Mouse (Mus musculus) CH12.LX (cell line): ENCODE results near the gene Zfp111. TPM values are rescaled to one million over a fixed set of nuclear protein-coding genes. Genes with fewer than 3 reads are reported as not detected.

ENCODE experiments used
- DNase-seq: peaks from one replicate; pipeline ENCODE4 v3.0.0-alpha.2; 2013; ENCODE audit errors: extremely low read depth
- H3K27ac ChIP-seq: 2 replicates; pipeline ENCODE4 v1.5.1; 2012; ENCODE audit warnings: low read depth, mild to moderate bottlenecking, control low read depth, moderate library complexity; ENCODE audit not compliant: insufficient read depth
- H3K27me3 ChIP-seq: replicated peaks from 2 replicates; pipeline ENCODE3; 2012; ENCODE audit warnings: inconsistent platforms
- H3K36me3 ChIP-seq, 2 experiments: replicated peaks in 1 of 2; 2 replicates each; pipeline versions ENCODE3 to v1.6.1; 2012; ENCODE audit warnings: inconsistent platforms in 1 of 2, low read length in 1 of 2, mild to moderate bottlenecking in 1 of 2, mixed read lengths in 1 of 2, moderate library complexity in 1 of 2; ENCODE audit not compliant: control insufficient read depth in 1 of 2, insufficient read depth in 1 of 2
- H3K4me1 ChIP-seq, 2 experiments: 2 replicates each; pipeline ENCODE4 v1.6.1; 2012; ENCODE audit warnings: inconsistent platforms in 1 of 2, moderate library complexity in 1 of 2; ENCODE audit not compliant: insufficient read depth in 2 of 2, control insufficient read depth in 1 of 2
- H3K4me2 ChIP-seq: 2 replicates; pipeline ENCODE4 v1.6.1; 2012; ENCODE audit warnings: low read depth, mild to moderate bottlenecking, control low read depth; ENCODE audit not compliant: poor library complexity, insufficient read depth, severe bottlenecking
- H3K4me3 ChIP-seq, 3 experiments: fragments of 150-350 bp in 1 of 3; sonication (generic) in 1 of 3; replicated peaks in 1 of 3; 2 replicates each; pipeline versions ENCODE3 to v1.5.1; 2011 to 2012; ENCODE audit warnings: low read depth in 2 of 3, low read length in 2 of 3, mild to moderate bottlenecking in 2 of 3, moderate library complexity in 2 of 3, control low read depth in 1 of 3, improper control_type of control experiment in 1 of 3, inconsistent platforms in 1 of 3, mixed read lengths in 1 of 3; ENCODE audit not compliant: poor library complexity in 1 of 3
- H3K79me2 ChIP-seq: replicated peaks from 2 replicates; pipeline ENCODE4 v1.6.1; 2012; ENCODE audit warnings: mild to moderate bottlenecking, moderate library complexity; ENCODE audit not compliant: control insufficient read depth, poor library complexity, insufficient read depth, severe bottlenecking; ENCODE audit errors: extremely low read depth
- H3K9ac ChIP-seq: 2 replicates; pipeline ENCODE4 v1.6.1; 2012; ENCODE audit warnings: low read depth, mild to moderate bottlenecking, control low read depth, moderate library complexity; ENCODE audit not compliant: insufficient read depth
- H3K9me3 ChIP-seq: replicated peaks from 2 replicates; pipeline ENCODE3; 2012; ENCODE audit warnings: low read length, inconsistent platforms, mixed read lengths
- BHLHE40 ChIP-seq: IDR thresholded peaks from 2 replicates; pipeline ENCODE4 v1.6.1; 2011; ENCODE audit warnings: mild to moderate bottlenecking, low read depth, low read length, improper control_type of control experiment
- CTCF ChIP-seq, 2 experiments: IDR thresholded peaks in 1 of 2; conservative IDR thresholded peaks in 1 of 2; 2 replicates each; pipeline ENCODE4 v1.5.1; 2011 to 2012; ENCODE audit warnings: low read depth in 2 of 2, low read length in 2 of 2, improper control_type of control experiment in 1 of 2, inconsistent platforms in 1 of 2, mild to moderate bottlenecking in 1 of 2, moderate library complexity in 1 of 2
- ELF1 ChIP-seq: IDR thresholded peaks from 2 replicates; pipeline ENCODE4 v1.6.1; 2014; ENCODE audit warnings: low read depth, mild to moderate bottlenecking, inconsistent platforms, low read length, improper control_type of control experiment
- ETS1 ChIP-seq: conservative IDR thresholded peaks from 2 replicates; pipeline ENCODE4 v1.6.1; 2012; ENCODE audit warnings: low read depth, mild to moderate bottlenecking, inconsistent platforms, low read length, improper control_type of control experiment, moderate library complexity
- KAT2A ChIP-seq: IDR thresholded peaks from 2 replicates; pipeline ENCODE4 v1.6.1; 2012; ENCODE audit warnings: low read length, improper control_type of control experiment, inconsistent platforms; ENCODE audit not compliant: insufficient replicate concordance
- MEF2A ChIP-seq: IDR thresholded peaks from 2 replicates; pipeline ENCODE4 v1.6.1; 2014; ENCODE audit warnings: low read depth, mild to moderate bottlenecking, inconsistent platforms, low read length, improper control_type of control experiment, borderline replicate concordance
- MXI1 ChIP-seq: IDR thresholded peaks from 2 replicates; pipeline ENCODE4 v1.6.1; 2011; ENCODE audit warnings: mild to moderate bottlenecking, low read depth, low read length, improper control_type of control experiment
- MYC ChIP-seq: IDR thresholded peaks from 2 replicates; pipeline ENCODE4 v1.6.1; 2011; ENCODE audit warnings: low read depth, mild to moderate bottlenecking, improper control_type of control experiment, low read length
- NELFE ChIP-seq: IDR thresholded peaks from 2 replicates; pipeline ENCODE4 v1.6.1; 2011; ENCODE audit warnings: low read depth, low read length, improper control_type of control experiment
- NRF1 ChIP-seq: IDR thresholded peaks from 2 replicates; pipeline ENCODE4 v1.6.1; 2014; ENCODE audit warnings: low read depth, mild to moderate bottlenecking, inconsistent platforms, low read length, improper control_type of control experiment, moderate library complexity
- POLR2A ChIP-seq: IDR thresholded peaks from 2 replicates; pipeline ENCODE4 v1.6.1; 2011; ENCODE audit warnings: low read depth, mild to moderate bottlenecking, improper control_type of control experiment, low read length
- RAD21 ChIP-seq: IDR thresholded peaks from 2 replicates; pipeline ENCODE4 v1.6.1; 2011; ENCODE audit warnings: low read depth, mild to moderate bottlenecking, low read length, improper control_type of control experiment, moderate library complexity
- SIN3A ChIP-seq: IDR thresholded peaks from 2 replicates; pipeline ENCODE4 v1.6.1; 2012; ENCODE audit warnings: low read length, improper control_type of control experiment, inconsistent platforms
- SMC3 ChIP-seq: IDR thresholded peaks from 2 replicates; pipeline ENCODE4 v1.6.1; 2011; ENCODE audit warnings: low read depth, low read length, improper control_type of control experiment
- TCF12 ChIP-seq: IDR thresholded peaks from 2 replicates; pipeline ENCODE4 v1.6.1; 2014; ENCODE audit warnings: low read depth, mild to moderate bottlenecking, inconsistent platforms, low read length, improper control_type of control experiment
- UBTF ChIP-seq: IDR thresholded peaks from 2 replicates; pipeline ENCODE4 v1.6.1; 2012; ENCODE audit warnings: low read depth, mild to moderate bottlenecking, inconsistent platforms, low read length, improper control_type of control experiment, moderate library complexity
- USF1 ChIP-seq: IDR thresholded peaks from 2 replicates; pipeline ENCODE4 v1.6.1; 2014; ENCODE audit warnings: low read depth, mild to moderate bottlenecking, inconsistent platforms, low read length, improper control_type of control experiment
- USF2 ChIP-seq: conservative IDR thresholded peaks from 2 replicates; pipeline ENCODE4 v1.6.1; 2011; ENCODE audit warnings: low read depth, low read length, improper control_type of control experiment
- ZC3H11A ChIP-seq: IDR thresholded peaks from 2 replicates; pipeline ENCODE4 v1.6.1; 2012; ENCODE audit warnings: low read depth, mild to moderate bottlenecking, inconsistent platforms, low read length, improper control_type of control experiment
- ZKSCAN1 ChIP-seq: IDR thresholded peaks from 2 replicates; pipeline ENCODE4 v1.6.1; 2012; ENCODE audit warnings: low read depth, inconsistent platforms, low read length, improper control_type of control experiment, borderline replicate concordance
- ZMIZ1 ChIP-seq: IDR thresholded peaks from 2 replicates; pipeline ENCODE4 v1.6.1; 2012; ENCODE audit warnings: low read depth, mild to moderate bottlenecking, inconsistent platforms, low read length, improper control_type of control experiment
- dilution Hi-C: fragments of 300-500 bp; cut with MboI; formaldehyde crosslinking; loops from 2 replicates; pipeline ENCODE4 v1.14.3; 2020; ENCODE audit warnings: low sequenced_read_pairs; ENCODE audit not compliant: extremely low pct_unique_long_range_greater_than_20kb, extremely low pct_ligation_motif_present
- in situ Hi-C: fragments of 300-500 bp; cut with MboI; formaldehyde crosslinking; loops from 3 replicates; pipeline ENCODE4 v1.14.3; 2019; ENCODE audit warnings: low sequenced_read_pairs, low pct_ligation_motif_present, low pct_unique_long_range_greater_than_20kb, mixed read lengths
- polyA plus RNA-seq: library from polyadenylated mRNA; unstranded; fragments of >175 nt; gene quantifications from 2 replicates; pipeline ENCODE4 v1.2.1, GENCODE M21; 2012; ENCODE audit warnings: low read depth; ENCODE audit not compliant: insufficient read length
- total RNA-seq, 2 experiments: library from RNA; depleted of rRNA; stranded (reverse); fragments of 300-350 nt in 1 of 2; fragments of >200 nt in 1 of 2; gene quantifications; 2 replicates each; pipeline ENCODE4 v1.2.3; 2012 to 2014

Gene Zfp111
- total and polyA plus RNA-seq, 3 experiments: not detected

DNA sequence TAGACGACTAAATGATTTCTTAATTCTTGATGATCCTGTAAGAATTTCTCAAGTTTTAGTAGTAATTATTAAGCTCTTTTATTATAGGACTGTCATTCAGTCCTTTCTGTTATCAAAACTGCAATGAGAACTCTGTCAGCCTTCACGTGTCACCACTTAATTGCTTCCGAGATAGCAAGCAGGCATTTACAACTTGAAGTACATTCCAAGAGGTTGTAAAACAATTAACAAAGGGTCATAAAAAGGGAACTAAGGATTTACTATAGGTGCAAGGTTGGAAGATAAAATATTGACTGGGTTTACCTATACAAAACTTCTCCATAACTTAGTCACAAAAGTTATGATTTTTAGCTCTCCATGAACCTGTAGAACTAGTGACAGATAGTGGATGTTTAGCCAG lies 18.1 kb downstream of the Zfp111 start:
- DNase-seq: no peak
- dilution Hi-C loops: no loop called here

DNA sequence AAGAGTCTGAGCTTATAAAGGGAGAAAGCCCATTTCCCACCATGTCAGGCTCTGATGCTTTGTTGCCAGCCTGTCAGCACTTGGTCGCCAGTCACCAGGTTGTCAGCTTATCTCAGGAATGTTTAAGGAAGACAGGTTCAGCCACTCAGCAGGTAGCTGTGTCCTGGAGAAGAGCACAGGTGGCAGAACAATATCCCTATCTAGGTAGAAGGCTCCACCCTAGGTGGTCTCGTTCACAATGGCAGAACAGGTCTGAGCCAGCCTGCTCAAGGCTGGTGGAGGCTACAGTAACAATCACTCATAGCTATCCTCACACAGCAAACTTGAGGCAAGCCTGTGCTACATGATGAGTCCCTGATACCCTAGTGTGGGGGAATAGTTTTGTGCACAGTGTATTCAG lies 19.9 kb downstream of the Zfp111 start:
- Histone ChIP-seq H3K9ac (no peak overlapping the region), H3K36me3 (no peaks in the 10 kb centered on the region), H3K4me3 (no peak overlapping the region), H3K27me3 (peaks cover 6% of the 10 kb centered on the region), H3K4me1 (peaks cover 0 to 4% of the 10 kb centered on the region in 2 experiments; a peak in 2 of 4 replicates), H3K27ac (no peak overlapping the region), H3K79me2 (no peaks in the 10 kb centered on the region), H3K9me3 (peaks cover 2% of the 10 kb centered on the region), H3K4me2 (no peak overlapping the region)
- TF ChIP-seq CTCF (conservative IDR thresholded peaks at IDR 0.05 in 1 of 2, IDR thresholded peaks at IDR 0.05 in 1 of 2; ENCODE audit: low read depth in 2 of 2, low read length in 2 of 2) (no peak), TCF12 (no peak), ETS1 (no peak), SMC3 (no peak), KAT2A (no peak), MEF2A (no peak), ELF1 (no peak), MXI1 (no peak), SIN3A (no peak), UBTF (no peak), NELFE (no peak)
- in situ Hi-C loops (no loop called here), dilution Hi-C loops (no loop called here)
- DNase-seq: no peak

More for the DNA sequence above, 18.1 kb downstream of the Zfp111 start:
- no peaks in the 10 kb centered on the region for H3K36me3 ChIP-seq
- no peaks in the 10 kb centered on the region for H3K9me3 ChIP-seq
- no peak overlapping the region for H3K9ac ChIP-seq
- in situ Hi-C loops: no loop called here
- H3K4me3 ChIP-seq: no peak overlapping the region
- peaks cover 0 to 4% of the 10 kb centered on the region in 2 experiments; a peak in 2 of 4 replicates for H3K4me1 ChIP-seq
- no peak overlapping the region for H3K4me2 ChIP-seq
- H3K27me3 ChIP-seq: peaks cover 17% of the 10 kb centered on the region
- TF ChIP-seq ETS1 (no peak), ZKSCAN1 (no peak), ZMIZ1 (no peak), NRF1 (no peak), RAD21 (no peak), UBTF (no peak)
- TF ChIP-seq, all 38 proteins: peak for 0
- no peak overlapping the region for H3K27ac ChIP-seq
- no peaks in the 10 kb centered on the region for H3K79me2 ChIP-seq

DNA sequence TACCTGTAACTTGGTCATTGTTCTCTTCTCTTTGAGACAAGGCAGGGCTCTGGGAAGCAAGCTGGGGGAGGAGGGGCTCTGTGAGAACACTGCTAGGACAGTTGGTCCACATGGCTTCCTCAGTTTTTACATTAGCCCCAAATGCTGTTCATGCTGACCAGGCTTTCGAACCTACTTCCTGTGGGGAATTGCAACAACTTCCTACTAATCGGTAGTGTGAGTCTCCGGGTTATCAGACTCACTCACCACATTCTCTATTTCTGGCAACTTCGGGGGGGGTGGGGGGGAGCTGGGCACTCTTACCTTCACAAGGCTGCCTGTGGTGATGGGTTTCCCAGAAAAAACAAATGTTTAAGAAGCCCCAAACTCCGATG lies 21.7 kb downstream of the Zfp111 start:
- Histone ChIP-seq H3K4me3 (no peak overlapping the region), H3K27me3 (peaks cover 5% of the 10 kb centered on the region), H3K79me2 (no peaks in the 10 kb centered on the region), H3K4me2 (no peak overlapping the region), H3K27ac (no peak overlapping the region), H3K9ac (no peak overlapping the region), H3K4me1 (peaks cover 0 to 4% of the 10 kb centered on the region in 2 experiments; a peak in 2 of 4 replicates), H3K36me3 (no peaks in the 10 kb centered on the region), H3K9me3 (peaks cover 2% of the 10 kb centered on the region)
- in situ Hi-C loops: no loop called here
- TF ChIP-seq UBTF (no peak), USF1 (no peak), ZC3H11A (no peak), USF2 (no peak), POLR2A (no peak), BHLHE40 (no peak), MYC (no peak)
- DNase-seq: no peak
- dilution Hi-C loops: no loop called here
